Mouse (Mus musculus): ENCODE measurements at regions not wholly inside any gene's neighbourhood (a gene's known extent, or its start where the extent isn't known, plus 50 kb on each side); places are given as distances from the start of the nearest gene placed in this dataset.

- no peak for DNase-seq (ENCODE audit: low spot score)
Measured at GRCm38 (mm10) chr10:9462361-9462760, 212.6 kb downstream of the Samd5 start.

DNA sequence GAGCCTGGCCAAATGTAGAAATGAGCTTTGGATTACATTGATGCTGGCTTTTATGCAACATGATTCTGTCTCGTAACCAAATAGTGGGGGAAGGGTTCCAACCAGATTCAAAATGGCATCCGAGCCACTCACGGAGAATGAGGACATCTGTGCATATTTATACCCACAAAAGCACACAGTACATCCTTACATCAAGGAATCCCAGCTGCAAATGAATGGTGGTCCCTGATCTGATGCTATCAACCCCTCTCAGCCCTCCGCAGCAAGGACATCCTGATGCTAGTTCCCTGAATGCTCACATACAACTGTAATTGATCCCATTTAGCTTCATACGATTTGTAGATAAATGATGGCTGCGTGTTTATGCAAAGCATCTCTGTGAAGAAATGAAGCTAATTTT, 215.9 kb downstream of the Samd5 start:
- no peak for DNase-seq (ENCODE audit: low spot score)

GRCm38 (mm10) chr10:9458466-9458865, 216.5 kb downstream of the Samd5 start:
- DNase-seq (ENCODE audit: low spot score), result no peak

- no peak for DNase-seq (ENCODE audit: low spot score)
Measured at GRCm38 (mm10) chr10:9457222-9457621, 217.8 kb downstream of the Samd5 start.

DNA sequence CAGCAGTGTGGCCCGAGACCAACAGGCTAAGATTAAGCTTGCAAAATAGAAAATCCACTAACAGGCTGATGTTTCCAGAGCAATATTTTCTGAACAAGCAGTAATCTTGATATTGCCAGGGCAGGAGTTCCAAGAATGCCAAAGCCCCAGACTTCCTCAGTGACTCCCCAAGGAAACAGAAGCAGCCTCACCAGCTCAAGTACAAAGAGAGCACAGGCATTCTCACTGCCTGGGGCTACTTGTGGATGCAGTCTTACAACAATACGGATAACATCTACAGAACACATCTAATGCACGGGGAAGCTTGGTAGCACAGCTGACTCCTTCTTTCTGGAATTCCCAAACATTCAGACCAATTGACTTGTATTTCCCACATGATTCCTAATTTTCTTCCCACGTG, 235.9 kb downstream of the Samd5 start:
- no peak for DNase-seq (ENCODE audit: low spot score)

DNA sequence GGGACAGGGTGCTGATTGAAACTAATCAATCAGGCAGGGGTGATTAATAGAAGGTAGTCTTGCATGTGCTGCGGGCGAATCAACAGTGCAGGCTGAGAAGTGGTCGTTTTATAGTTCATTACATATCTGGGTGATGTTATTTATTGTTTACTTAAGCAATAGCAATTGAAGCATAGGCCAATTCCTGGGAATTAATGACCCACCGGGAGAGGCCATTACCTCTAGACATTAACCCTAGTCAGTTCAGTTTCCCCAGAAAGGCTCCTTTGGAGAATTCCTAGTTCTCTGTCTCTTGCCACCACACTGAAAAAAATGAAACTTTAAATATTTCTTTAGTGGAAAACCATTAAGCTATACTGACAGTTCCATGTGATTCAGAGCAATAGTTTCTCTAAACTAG, 236.6 kb downstream of the Samd5 start:
- DNase-seq (ENCODE audit: low spot score), result no peak

DNA sequence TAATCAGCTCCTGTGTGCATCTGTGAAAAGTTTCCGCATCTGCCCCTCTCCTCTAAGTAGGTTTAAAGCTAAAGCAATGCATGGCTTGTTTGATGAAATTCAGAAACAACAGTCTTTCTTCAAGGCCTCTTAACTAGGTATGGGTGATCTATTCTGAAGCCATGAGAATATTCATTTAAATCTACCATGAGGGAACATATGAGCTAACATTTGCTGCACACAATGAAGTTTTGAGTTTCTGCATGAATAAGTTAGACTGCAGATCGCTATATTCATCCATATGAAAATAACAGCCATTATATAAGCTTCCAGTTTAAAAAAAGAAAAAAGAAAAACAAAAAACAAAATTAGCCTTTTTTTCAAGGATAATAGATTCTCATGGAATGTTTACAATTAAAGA, 245.9 kb downstream of the Samd5 start:
- DNase-seq (ENCODE audit: low spot score), result no peak

DNA sequence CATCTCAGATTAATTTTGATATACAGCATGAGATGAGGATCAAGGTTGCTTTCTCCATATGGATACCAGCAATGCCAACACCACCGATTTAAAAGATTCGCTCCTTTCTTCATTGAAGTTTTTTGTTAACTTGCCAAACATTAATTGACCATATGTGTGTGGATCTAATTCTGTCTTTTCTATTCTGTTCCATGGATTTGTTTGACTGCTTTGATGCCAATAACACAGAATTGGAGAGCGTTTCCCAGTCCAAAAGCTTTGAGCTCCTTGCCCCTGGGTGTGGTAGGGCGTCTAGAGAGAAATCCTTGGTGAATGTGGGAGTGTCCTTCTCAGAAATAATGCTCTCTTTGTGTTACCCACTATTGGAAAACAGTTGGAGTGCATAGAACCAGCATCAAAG, 254.3 kb downstream of the Samd5 start:
- no peak for DNase-seq (ENCODE audit: low spot score)

DNA sequence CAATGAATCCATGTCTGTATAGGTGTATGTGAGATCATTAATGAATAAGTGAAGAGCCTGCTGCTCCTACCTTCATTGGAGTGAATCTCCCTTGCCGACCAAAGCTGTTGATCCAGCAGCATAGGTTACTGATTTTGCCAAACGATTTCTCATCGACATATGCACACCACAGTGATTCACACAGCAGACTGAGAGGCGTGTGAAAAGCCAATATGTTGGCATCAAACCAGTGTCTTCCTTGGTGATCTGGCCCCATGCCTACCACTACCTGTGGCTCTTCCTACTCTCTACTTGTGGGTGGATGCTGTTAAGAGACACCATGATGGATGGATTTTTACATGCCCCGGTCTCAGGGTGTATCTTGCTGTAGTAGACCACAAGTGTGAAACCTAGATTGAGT, 258.3 kb downstream of the Samd5 start:
- DNase-seq (ENCODE audit: low spot score), result no peak

DNA sequence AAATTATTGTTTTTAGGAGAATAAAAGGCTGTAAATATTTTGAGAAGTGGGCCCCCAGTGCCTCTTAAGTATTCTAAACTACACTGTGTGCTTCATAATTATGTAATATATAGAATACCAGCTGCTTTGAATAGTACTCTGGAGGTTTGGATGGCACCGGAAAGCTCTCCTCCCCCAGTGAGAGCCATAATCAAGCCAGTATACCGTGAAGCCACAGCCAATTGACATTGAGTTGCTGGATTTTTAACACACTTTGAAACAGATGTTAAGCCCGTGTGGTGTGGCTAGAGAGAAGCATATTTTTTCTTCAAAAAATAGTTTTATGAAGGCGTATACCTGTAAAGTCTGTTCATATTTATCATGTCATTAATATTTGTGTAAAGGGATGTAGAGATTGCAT, 268.9 kb downstream of the Samd5 start:
- no peak for DNase-seq (ENCODE audit: low spot score)

GRCm38 (mm10) chr10:9405417-9405816, 269.6 kb downstream of the Samd5 start:
- DNase-seq (ENCODE audit: low spot score), result no peak

DNA sequence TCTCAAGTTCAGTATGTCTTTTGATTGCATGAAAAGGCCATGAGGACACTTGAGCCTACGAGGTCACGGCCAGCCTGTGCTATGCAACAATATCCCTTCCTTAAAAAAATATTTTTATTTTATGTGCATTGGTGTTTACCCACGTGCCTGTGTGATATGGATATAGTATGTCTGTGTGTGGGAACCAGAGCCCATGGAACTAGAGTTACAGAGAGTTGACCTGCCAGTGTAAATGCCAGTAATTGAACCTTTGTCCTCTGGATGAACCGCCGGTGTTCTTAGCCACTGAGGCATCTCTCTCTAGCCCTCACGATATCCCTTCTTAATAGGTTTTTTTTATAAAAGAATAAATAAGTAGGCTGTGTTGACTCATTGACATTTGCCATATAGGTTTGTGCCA, 270.0 kb downstream of the Samd5 start:
- DNase-seq (ENCODE audit: low spot score), result no peak

DNA sequence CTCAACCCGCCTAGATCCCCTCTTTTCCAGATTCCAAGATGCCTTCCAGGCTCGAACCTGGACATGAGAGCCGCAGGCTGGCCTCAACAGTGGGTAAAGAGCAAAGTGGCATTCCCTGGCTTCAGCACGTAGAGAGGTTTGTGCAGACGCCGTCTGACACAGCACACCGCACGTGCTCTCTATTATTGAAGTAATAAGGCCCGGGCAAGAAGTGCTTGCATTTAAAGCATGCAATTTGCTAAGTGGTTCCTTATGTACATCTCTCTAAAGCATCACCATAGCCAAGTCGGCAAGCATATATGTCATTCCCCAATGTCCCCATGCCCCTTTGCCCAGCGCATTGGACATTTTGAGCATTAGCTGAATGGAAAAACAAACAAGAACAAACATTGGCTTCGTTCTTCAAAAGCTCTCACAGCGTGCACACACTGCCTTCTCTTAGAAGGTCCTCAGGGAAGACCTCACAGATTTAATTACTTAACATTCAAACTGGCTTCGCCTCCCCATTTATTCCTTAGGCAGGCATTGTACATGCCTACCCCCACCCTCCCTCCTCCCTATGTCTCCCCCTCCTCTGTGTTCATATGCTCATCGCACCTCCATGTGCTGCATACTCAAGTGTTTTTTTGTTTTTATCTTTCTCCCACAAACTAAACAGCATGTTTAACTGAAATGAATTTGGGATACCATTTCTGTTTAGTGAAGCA, 273.9 kb downstream of the Samd5 start:
- no peak for DNase-seq (ENCODE audit: low spot score)

DNA sequence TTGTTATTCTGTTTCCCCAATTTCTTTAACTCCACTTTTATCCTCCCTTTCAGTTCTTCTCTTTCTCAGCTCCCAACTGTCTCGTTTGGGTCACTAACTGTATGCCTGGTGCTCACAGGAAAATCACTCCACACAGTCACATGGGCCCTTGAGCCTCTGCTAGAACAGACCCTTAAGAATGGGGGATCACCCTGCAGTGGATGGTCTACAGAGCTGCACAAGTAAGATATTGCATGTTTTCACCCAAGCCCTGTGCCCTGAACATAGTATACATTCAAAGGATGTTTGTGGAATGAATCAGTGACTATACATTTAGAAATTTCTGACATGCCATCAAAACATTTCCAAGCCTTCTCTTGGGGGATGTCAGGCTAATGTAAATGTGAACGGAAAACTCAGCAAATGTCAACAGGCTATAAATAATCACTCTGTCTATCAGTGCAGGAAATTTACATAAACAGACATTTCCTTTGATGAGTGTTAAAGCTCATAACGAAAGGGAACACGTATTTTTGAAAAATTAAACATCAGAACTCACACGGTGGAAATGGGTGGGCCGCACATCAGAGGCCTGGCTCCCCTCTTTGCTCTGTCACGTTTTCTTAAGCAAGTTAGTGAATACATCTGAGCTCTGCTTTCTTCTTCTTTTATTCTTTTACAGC, 297.4 kb downstream of the Samd5 start:
- no peak for DNase-seq (ENCODE audit: low spot score)

DNA sequence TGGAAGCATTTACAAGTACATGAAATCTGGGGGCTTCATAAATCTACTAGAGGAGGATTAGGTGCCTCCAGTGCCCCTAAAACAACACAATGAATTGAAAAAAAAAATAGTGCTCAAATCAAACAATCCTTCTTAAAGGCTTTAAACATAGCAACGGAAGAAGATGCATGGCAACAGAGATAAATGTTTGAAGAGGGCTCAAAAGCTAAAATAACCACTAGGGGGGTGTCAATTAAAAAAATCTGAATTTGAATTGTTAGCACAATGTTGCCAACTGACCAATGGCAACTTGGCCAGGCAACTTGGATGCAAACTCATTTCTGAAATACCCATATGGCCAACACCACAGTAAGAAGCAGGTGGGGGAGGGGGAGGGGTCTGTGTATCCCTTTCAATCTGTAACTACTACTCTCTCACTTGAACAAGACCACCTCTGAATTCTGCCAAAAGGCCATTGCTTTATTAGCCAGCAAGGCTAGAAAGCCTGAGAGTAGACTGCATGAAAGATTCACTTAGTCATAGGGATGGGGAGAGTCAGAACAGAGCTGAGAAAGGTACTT, 312.6 kb downstream of the Samd5 start:
- DNase-seq (ENCODE audit: low spot score), result no peak

DNA sequence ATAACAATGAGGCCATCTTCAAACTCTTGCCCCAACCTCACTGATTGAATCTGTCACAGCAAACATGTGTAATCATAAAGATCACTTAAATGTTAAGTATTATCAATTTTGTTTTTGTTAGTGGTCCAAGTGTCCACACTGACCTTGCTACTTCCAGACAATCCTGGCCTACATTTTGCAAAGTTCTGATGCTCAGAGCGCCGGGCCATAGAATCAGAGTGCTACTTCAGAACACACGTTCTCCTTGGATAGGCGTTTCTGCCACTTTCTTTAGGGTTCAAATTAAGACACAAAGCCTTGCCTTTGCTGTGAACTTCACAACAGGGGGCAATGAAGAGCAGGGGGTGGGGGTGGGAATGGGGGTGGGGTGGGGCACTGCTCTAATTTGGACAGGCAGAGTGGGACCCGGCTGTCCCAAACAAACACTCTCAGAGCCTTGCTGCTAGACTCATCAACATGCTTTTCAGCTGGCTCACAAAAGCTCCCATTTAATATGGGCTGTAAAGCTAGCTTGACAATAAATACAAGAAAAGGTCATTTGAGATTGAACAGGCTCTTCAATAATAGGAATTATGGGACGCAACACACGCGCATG, 336.7 kb downstream of the Samd5 start:
- no peak for DNase-seq (ENCODE audit: low spot score)

- no peak for DNase-seq (ENCODE audit: low spot score)
Measured at GRCm38 (mm10) chr10:9334245-9334845, 340.7 kb downstream of the Samd5 start.

GRCm38 (mm10) chr10:9331694-9332093, 343.3 kb downstream of the Samd5 start:
- DNase-seq (ENCODE audit: low spot score), result no peak

- no peak for DNase-seq (ENCODE audit: low spot score)
Measured at GRCm38 (mm10) chr10:9328324-9328723, 346.7 kb downstream of the Samd5 start.

DNA sequence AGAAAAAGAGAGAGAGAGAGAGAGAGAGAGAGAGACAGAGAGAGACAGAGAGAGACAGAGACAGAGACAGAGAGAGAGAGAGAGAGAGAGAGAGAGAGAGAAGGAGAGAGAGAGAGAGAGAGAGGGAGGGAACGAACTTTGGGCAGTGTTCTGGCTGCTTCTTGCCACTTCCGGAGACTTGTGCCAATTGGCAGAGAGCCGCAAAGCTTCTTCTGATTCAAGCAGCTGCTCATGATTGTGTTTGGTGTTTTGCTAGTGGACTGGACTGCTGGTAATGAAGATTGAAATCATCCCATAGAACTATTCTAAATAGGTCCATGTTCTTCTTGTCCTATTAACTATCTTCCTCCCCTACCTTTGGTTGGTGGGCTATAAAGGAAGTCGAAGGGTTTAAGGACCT, 347.1 kb downstream of the Samd5 start:
- peak; percentile 73 for DNase-seq (ENCODE audit: low spot score)

GRCm38 (mm10) chr10:9312326-9312725, 362.7 kb downstream of the Samd5 start:
- DNase-seq (ENCODE audit: low spot score), result no peak

GRCm38 (mm10) chr10:9310346-9310745, 364.7 kb downstream of the Samd5 start:
- DNase-seq (ENCODE audit: low spot score), result no peak

DNA sequence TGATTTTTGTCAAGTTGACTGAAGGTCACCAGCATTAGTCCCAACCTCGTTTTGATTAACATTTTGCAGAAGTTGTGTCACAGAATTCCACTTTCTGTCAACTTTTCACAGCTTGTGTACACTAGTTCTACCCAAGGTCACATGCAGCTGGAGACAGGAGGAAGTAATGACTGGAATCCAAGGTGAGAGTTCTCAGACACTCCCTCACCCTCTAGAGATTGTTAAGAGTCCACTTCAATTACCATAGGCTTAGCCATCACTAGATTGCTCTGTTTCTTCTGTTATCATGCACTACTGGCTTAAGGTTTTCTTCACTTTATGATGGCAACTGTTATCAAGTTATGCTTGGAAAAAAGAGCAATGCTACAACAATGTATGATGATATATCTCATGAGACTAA, 379.0 kb downstream of the Samd5 start:
- no peak for DNase-seq (ENCODE audit: low spot score)

Measured in adipocyte (in vitro differentiated cells).